Mouse (Mus musculus): ENCODE results near the gene Gm5426. TPM values are rescaled to one million over a fixed set of nuclear protein-coding genes. Genes with fewer than 3 reads are reported as not detected.
A peak's percentile ranks its signal among the peaks of the same experiment; 100 is the strongest.

Gene Gm5426
- polyA plus RNA-seq, 1 experiment from 2014 or later: not detected

DNA sequence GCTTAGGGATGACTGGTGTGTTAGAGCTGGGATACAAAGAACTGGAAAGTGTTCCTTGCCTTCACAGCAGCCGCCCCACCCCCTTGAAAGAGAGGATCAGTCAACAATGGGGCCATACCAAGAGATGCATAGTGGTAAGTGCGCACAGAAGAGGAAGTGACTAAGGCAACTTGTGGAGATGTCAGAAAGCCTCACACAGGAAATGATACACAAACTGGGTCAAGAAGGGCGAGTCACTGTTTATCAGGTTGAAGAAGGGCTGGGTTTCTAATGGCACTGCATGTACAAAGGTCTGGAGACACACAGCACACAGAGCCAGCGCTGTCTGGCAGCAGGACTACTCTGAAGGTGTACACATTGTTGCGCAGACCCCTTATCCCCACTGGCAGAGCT, 45.0 kb downstream of the Gm5426 start:
- no peaks in the 10 kb centered on the region for H3K9me3 ChIP-seq
- H3K4me2 ChIP-seq (replicated peaks): no peak overlapping the region
- H3K36me3 ChIP-seq: no peaks in the 10 kb centered on the region
- no peak overlapping the region for H3K4me3 ChIP-seq (replicated peaks)
- H3K9ac ChIP-seq: no peak overlapping the region
- no peaks in the 10 kb centered on the region; the same call in 1 of the 2 replicates for H3K4me1 ChIP-seq (replicated peaks)
- 70% methylated on average over 5 of the region's 5 CpGs for WGBS
- peak; percentile 34; the same call in 1 of the 2 replicates for ATAC-seq
- H3K27ac ChIP-seq: no peak overlapping the region
- H3K27me3 ChIP-seq (replicated peaks): no peaks in the 10 kb centered on the region

DNA sequence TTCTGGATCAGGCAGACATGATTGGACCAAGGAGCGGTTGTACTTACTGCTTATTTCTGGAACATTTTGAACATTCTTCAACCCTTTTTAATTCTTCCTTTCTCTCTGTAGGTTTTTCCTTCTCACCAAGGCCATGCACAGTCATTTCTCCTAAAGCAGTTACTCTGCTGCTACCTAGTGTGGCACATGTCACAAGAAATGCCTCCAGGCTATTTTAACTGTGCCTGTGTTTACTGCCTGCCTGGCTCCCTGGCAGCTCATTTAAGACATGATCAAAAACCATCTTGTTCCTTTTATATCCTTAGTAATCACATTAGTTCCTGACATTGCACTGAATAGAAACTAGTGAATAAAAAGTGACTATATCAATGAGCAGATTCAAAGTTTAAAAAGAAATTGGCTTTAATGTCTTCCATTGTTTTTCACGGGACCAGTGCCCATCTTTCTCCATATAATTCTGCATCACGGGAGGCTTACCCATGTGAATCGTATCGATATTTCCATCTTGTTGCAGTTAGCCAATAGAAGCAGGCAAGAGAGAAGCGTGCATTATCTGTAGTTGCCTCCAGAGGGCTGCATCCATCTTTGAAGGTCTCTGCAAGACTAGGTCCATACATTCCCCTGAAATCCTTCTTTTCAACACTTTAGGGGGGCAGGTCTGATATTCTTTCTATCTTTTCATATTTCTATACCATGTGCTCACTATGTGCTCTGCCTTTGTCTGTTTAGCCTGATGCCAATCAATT, 45.7 kb downstream of the Gm5426 start:
- no peak overlapping the region for H3K4me2 ChIP-seq (replicated peaks)
- no peaks in the 10 kb centered on the region for H3K36me3 ChIP-seq
- WGBS: 84% methylated on average over 6 of the region's 6 CpGs
- no peak overlapping the region for H3K9ac ChIP-seq
- H3K27ac ChIP-seq: no peak overlapping the region
- no peaks in the 10 kb centered on the region for H3K9me3 ChIP-seq
- H3K27me3 ChIP-seq (replicated peaks): no peaks in the 10 kb centered on the region
- ATAC-seq: no peak
- no peaks in the 10 kb centered on the region; the same call in 1 of the 2 replicates for H3K4me1 ChIP-seq (replicated peaks)
- no peak overlapping the region for H3K4me3 ChIP-seq (replicated peaks)

DNA sequence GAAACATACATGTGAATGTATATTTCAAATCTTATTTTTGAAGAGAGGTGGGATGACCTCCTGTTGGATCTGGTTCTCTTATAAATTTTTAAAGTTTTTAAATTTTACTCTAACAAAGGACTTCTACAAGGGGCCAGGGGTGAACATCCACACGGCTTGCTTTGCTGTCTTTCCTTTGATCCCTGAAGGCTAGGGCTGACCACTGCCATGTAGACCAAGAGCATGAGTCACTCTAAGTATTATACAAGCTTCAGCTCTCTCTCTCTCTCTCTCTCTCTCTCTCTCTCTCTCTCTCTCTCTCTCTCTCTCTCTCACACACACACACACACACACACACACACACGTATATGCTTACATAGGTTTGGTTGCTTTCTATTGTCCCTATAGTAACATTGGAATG, 48.6 kb downstream of the Gm5426 start:
- Histone ChIP-seq H3K36me3 (no peaks in the 10 kb centered on the region), H3K9ac (no peak overlapping the region), H3K9me3 (no peaks in the 10 kb centered on the region), H3K27me3 (replicated peaks) (no peaks in the 10 kb centered on the region), H3K4me3 (replicated peaks) (no peak overlapping the region), H3K27ac (no peak overlapping the region), H3K4me2 (replicated peaks) (no peak overlapping the region), H3K4me1 (replicated peaks) (no peaks in the 10 kb centered on the region; the same call in 1 of the 2 replicates)
- 85% methylated on average over 2 of the region's 2 CpGs for WGBS
- ATAC-seq: no peak

DNA sequence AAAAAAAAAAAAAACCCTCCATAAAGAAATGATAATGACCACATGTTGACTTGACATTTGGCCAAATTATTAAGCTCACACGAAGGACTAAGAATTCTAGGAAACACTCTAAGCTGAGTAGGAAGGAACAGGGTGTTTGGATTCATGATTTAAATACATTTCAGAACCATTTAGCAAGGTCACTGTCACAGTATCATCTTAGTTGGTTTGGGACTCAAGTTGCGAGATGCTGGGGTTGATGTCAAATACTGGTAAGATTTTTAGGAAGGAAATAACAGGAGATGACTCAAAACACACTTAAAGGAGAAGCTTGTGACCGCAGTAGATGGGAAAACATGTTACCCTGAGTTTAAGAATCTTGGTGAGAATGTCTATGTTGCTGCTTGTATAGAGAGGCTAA, 49.2 kb downstream of the Gm5426 start:
- Histone ChIP-seq H3K27me3 (replicated peaks) (no peaks in the 10 kb centered on the region), H3K4me2 (replicated peaks) (no peak overlapping the region), H3K4me1 (replicated peaks) (no peaks in the 10 kb centered on the region; the same call in 1 of the 2 replicates), H3K27ac (no peak overlapping the region), H3K9me3 (no peaks in the 10 kb centered on the region), H3K4me3 (replicated peaks) (no peak overlapping the region), H3K36me3 (no peaks in the 10 kb centered on the region), H3K9ac (no peak overlapping the region)
- 71% methylated on average over 3 of the region's 3 CpGs for WGBS
- no peak for ATAC-seq

Other genes with a start within 250 kb of the Gm5426 start
- 19.9 and 22.4 TPM in 2 replicates for gene Eea1, start 196.0 kb upstream of the Gm5426 start, polyA plus RNA-seq (2015; fragmentation: Nextera tagmentation; extraction: Ambion mirVana)

All from intestine, embryonic 15.5 days (tissue).